Mouse (Mus musculus): ENCODE data around the gene Neurl4.
"Not testable (repeated sequence)": the region's sequence is repeated elsewhere in the genome, so short reads cannot be mapped to it uniquely, and the experiment has no call there.

Gene Neurl4

GRCm38 (mm10) chr11:69900471-69901405 is at the start of gene Neurl4, which contains the start of gene 2810408A11Rik:
Gene Neurl4 (plus strand): TSS chr11:69901072.
Gene 2810408A11Rik (minus strand): TSS chr11:69900987.
- in situ Hi-C loops (cut with MseI, MboI), result no loop called here

DNA sequence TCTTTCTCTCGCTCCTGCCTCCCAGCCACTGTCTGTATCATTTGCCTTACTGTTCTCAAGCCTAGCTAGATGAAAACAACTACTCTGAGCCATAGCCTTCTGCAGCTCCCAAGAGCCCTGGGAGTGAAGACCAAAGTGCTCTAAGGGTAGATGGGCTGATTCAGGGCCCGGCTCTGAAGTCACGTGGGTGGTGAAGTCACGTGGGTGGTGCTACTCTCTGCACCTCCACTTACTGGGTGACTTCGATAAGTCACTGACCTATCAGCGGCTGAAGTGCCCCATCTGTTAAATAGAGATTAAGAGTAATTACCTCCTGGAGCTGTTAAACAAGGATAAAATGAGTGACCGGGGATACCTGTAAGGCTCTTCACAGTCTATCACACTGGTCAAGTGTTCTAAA is 46.9 kb upstream of the Neurl4 start:
- in situ Hi-C loops (cut with MseI, MboI), result no loop called here

DNA sequence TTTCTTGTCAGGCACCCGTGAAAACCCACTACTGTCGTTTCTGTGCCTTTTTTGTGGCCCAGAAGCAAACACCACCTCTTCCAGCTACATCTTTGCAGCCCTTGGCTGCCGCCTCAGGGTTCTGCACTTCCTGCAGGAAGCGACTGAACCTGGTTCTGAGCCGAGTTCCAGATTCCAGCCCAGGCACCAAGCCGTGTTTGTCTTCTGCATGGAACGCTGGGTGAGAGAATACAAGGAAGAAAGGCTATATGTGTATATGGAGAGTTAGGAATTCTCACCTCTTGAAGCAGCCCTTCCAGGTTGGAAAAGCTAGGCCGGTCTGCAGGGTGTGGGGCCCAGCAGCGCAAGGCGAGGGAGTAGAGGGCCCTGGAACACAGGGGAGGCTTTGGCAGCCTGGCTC is 46.2 kb upstream of the Neurl4 start:
- in situ Hi-C loops (cut with MseI, MboI), result no loop called here

DNA sequence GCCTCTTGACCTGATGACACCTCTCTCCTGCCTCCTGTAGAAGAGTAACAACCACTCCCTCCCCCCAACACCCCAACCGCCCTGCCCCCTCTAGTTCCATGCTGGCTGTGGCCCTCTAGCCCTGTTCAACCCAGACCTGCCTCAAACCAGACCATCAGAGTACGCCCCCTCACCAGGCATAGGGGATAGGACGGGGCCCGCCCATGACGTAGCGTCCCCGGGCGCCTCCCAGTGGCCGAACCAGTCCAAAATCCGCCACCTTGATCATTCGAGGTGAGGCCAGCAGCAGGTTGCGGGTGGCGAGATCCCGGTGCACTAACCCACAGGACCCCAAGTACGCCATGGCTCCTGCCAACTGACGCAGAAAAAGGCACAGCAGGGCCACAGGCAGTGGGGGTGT is 45.5 kb upstream of the Neurl4 start:
- in situ Hi-C loops (cut with MseI, MboI), result no loop called here

DNA sequence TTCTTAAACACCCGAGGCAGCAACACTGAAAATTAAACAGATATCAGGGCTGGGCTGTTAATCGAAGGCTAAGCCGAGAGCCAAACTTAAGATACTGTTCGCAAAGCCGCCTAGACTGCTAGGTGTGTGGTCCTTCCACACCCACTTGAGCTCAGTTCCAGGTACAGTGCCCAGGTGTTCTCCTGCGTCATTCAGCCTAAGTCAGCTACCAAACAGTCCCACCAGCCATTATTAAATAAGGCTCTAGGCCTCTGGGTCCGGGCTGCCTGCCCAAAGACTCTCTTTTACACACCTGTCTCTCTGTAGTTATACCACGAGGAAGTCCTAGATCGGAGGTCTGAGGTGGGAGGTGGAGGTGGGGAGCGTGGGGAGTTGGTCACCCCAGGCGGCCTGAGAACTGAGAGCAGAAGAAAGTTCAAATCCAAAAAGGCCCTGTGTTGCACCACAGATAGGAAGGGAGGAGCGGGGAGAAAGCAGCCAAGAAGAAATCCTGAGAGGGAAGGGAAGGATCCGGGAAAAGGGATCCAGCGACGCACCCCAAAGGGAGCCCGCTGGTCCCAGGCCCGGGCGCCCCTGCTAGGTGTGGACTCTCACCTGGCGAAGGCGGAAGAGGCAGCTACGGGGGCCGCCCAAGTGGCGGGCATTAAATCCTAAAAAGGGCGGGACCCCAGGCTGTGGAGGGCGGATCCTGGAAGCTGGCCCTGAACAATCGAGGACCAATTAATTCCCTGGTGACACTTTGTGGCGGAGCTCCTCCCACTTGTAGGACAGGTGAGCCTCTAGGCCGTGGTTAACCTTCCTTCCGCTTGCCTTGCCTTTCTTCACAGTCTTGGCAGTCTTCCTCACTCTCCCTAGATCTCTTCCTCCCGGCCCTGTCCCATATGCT is 42.5 kb upstream of the Neurl4 start, which contains the start of gene Tnk1:
TSS of gene Tnk1 (minus strand) at position 618 of the 886 bp plus-strand sequence.
- in situ Hi-C loops (cut with MseI, MboI), result no loop called here

- in situ Hi-C loops (cut with MseI, MboI), result not testable (repeated sequence)
Measured at GRCm38 (mm10) chr11:69863729-69864128, 37.1 kb upstream of the Neurl4 start.

DNA sequence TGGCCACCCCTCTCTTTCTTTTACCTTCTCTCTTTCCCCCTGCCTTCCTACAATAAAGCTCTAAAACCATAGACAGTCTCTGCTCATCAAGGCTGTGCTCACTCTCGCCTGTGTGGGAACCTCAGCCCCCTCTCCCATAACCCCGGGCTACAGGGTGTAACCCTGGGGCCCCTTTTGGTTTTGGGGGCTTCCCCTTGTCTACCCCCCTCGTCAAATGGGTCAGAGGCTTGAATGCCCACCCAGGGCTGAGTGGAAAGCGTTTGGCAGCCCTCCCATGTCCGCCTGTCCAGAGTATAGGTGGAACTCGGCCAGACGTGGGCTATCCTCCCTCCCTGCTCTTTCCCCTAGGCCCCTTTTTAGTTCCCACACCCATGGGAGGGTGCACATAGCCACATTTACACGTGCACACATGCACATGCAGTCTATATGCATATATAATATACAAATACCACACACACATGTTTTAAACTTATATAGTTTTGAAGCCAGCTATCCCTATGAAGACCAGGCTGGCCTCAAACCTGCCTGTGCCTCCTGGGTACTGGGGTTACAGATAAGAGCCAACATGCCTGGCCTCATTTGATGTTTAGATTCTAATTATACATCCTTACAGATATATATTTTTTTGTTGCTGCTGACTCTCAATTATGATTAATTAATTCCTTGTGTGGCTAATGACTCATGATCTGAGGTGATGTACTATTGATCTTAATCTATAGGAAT is 36.6 kb upstream of the Neurl4 start:
- in situ Hi-C loops (cut with MseI, MboI), result no loop called here

DNA sequence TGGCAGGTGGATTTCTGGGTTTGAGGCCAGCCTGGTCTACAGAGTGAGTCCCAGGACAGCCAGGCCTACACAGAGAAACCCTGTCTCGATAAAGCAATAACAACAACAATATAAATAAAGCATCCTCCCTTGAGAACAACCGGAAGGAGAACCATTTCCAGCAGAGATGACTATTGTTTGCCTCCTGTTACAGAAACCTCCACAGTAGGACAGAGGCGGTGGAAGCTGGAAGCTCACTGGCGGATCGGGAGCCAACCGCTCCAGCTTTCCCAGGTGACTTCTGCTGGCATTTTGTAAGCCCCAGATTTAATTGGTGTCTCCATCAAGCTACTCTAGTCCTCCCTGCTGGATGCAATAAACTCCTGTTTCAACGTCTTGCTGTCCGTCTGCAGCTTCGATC is 35.3 kb upstream of the Neurl4 start:
- in situ Hi-C loops (cut with MseI, MboI), result no loop called here

- in situ Hi-C loops (cut with MseI, MboI), result no loop called here
Measured at GRCm38 (mm10) chr11:69867335-69867734, 33.5 kb upstream of the Neurl4 start.

DNA sequence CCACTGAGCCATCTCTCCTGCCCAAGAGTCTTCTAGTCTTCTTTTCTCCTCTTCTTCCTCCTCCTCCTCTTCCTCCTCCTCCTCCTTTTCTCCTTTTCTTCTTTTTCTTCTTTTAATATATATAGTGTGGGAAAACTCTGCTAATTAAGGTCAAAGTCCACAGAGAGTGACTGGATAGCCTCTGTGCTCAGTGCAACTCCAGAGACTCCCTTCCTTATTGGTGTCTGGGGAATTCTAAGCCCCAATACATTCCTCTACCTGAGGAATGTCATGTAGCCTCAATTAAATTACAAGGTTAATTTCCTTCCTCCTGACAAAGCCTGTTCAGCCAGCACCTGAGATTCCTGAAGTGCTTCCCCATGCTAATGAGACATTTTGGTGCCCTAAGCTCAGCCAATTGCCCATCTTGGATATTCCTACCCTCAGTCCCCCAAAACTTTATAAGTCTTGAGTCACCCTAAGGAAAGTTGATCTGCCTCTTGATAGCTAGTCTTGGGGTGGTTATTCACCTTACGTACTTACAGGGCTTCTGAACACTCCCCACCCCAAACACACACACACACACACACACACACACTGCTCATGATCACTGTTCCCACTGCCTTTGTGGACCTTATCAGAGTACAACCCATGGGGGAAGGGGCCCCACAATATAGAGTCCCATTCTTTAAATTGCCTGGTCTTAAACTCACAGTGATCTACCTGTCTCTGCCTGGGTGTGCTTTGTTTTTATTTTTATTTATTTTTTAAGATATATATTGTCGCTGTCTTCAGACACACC is 30.4 kb upstream of the Neurl4 start:
- in situ Hi-C loops (cut with MseI, MboI), result no loop called here

DNA sequence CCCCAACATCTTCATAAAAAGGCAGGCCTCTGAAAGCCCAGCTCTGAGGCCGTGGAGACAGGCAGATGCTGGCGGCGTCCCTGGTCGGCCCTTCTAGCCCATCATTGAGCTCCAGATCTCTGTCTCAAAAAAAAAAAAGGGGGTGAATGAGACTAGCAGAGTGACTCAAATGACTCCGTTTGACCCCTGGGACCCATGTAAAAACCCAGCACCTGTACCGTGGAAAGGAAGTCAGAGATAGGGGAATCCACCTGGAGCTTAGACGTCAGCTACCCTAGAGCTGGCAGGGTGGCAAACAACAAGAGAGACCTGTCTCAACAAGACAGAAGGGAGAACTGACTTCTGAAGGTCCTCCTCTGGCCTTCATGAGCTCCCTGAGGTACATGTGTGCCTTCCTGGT is 29.1 kb upstream of the Neurl4 start:
- in situ Hi-C loops (cut with MseI, MboI), result no loop called here

- in situ Hi-C loops (cut with MseI, MboI), result no loop called here
Measured at GRCm38 (mm10) chr11:69872451-69872850, 28.4 kb upstream of the Neurl4 start.

DNA sequence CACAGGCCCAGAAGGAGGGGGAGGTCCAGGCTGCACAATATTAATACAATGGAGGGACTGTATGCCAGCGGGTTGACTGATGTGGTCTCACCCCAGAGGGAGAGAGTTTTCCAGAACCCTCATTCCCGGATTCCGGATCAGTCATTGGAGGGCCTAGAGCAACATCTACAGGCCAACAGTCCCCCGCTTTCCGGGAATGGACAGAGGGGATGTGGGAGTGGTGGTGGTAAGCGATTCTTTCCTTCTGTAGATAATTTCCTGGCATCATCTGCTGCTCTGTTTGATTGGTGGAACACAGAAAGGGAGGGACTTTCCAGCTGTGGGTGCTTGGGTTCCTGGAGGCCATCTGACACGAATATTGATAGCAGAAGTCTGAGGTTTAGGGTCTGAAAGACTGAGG is 24.7 kb upstream of the Neurl4 start:
- in situ Hi-C loops (cut with MseI, MboI), result loop anchor here (5.0 kb wide), 1 partner anchor 69 kb away; the partner anchor contains the start of gene Tmem102 (in 2 of the 2)

- in situ Hi-C loops (cut with MseI, MboI), result loop anchor here (5.0 kb wide), 1 partner anchor 70 kb away; the partner anchor contains the start of gene Tmem102 (in 2 of the 2)
Measured at GRCm38 (mm10) chr11:69876867-69877266, 24.0 kb upstream of the Neurl4 start.

DNA sequence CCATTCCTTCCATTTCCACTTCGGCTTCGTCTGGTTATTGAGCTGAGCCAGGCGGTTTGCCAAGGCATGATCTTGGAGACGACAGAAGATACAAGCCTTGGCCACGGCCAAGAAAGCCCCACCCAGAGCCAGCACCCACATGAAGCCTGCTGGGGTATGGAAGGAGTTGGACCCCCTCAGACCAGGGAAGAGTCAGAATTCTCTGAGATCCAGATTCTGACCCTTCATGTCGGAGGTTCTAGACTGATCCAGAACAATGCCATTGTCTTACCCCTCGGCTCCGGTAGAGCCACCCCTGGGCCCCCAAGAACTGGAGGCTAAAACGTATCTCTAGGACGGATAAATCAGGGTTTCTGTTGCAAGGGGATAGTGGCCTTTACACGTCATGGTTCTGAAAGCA is 23.0 kb upstream of the Neurl4 start, which contains the start of gene Tmem95:
TSS of gene Tmem95 (minus strand) at position 141 of the 400 bp plus-strand sequence.
- in situ Hi-C loops (cut with MseI, MboI), result loop anchor here (5.0 kb wide), 1 partner anchor 71 kb away; the partner anchor contains the start of gene Tmem102 (in 2 of the 2)

DNA sequence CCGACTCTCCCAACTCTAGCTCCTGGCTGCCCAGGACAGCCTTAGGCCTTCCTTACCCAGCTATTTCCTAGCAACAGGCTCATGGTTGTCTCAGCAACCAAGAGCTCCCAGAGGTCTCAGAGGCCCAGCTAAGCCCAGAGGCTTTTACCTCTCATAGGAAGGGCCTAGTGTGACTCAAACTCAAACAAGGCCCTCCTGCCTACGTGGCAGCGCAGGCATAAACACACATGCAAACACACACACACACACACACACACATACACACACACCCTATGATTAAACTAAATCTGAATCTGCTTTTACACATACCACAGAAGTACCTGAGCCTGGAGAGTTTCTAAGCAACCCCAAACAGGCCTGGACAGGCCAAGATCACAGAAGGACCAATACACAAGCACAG is 22.5 kb upstream of the Neurl4 start:
- in situ Hi-C loops (cut with MseI, MboI), result loop anchor here (5.0 kb wide), 1 partner anchor 71 kb away; the partner anchor contains the start of gene Tmem102 (in 2 of the 2)

DNA sequence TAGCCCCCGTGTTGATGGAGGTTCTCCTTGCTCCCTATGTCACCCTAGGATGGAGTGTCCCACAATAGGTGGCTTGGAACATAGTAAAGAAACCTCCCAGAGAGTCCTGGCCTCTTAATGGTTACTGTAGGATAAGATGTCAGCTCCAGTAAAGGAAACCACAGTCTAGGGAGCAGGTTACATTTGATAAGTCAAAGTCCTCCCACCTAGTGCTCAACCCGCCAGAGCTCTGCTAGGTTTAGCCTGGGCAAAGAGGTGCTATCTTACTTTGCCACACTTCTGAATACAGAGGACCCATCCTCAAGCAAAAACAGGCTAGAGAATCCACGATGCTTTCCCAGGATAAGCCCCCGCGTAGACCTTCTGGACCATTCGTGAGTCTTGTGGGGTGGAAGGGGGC is 21.9 kb upstream of the Neurl4 start:
- in situ Hi-C loops (cut with MseI, MboI), result loop anchor here (5.0 kb wide), 1 partner anchor 72 kb away; the partner anchor contains the start of gene Tmem102 (in 2 of the 2)

DNA sequence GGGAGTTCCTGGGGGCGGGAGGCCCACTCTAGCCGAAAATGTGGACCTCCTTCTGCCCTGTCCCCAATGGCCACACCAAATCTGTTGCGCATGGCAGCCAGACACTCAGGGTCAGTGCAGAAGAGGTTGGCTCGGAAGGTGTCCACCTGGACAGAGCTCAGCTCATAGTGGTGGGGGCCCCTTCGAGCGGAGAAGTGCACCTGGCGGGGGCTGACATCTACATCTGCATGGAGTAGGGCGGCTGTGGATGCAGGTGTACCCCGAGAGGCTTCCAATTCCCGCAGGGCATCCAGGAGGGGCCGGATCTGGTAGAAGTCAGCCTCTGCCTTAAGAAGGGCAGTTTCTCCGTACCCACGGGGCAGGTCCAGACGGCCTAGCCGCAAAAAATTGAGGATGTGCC is 21.2 kb upstream of the Neurl4 start:
- in situ Hi-C loops (cut with MseI, MboI), result loop anchor here (5.0 kb wide), 1 partner anchor 72 kb away; the partner anchor contains the start of gene Tmem102 (in 2 of the 2)

- in situ Hi-C loops (cut with MseI, MboI), result no loop called here
Measured at GRCm38 (mm10) chr11:69880506-69880852, 20.4 kb upstream of the Neurl4 start.

All from mouse trophoblast stem cell (cell line).